Mouse (Mus musculus): ENCODE results near the gene Togaram1.

Togaram1 gene

GRCm38 (mm10) chr12:65048799-65049198 is 83.2 kb downstream of the Togaram1 start:
- DNase-seq (ENCODE audit: low spot score), result no peak

DNA sequence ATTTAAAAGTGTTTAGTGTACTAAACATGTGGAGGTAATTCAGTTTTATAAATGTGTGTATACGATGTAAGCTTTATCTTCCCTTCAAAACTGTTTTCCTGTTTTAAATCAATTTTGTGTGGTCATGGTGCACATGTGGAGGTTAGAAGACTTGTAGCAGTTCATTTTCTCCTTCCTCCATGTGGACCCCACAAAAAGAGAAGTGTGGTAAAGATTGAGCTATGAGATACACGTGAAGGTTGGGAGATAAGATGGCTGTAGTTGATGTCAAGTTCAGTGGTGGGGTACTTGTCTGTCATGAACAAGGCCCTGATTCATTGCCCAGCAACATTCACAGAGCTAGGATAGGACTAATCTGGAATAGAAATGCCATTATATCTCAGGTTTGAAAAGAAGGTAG is 92.6 kb downstream of the Togaram1 start:
- no peak for DNase-seq (ENCODE audit: low spot score)

DNA sequence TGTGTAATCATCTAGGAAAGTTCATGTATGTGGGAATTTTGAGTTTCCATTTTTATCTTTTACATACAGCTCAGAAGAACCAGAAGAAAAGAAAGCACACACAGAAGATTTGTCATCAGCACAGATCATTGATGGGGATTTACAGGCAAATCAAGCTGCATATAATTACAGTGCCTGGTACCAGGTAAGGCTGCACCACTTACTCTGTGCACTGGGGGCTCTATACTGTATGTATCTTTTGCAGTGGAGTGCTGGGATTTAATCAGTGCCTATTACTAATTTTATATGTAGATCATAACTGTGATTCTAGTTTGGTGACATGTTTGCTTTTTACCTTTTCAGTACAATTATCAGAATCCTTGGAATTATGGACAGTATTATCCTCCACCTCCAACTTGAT is 95.5 kb downstream of the Togaram1 start:
- no peak for DNase-seq (ENCODE audit: low spot score)

GRCm38 (mm10) chr12:65065241-65065640 is 99.6 kb downstream of the Togaram1 start:
- no peak for DNase-seq (ENCODE audit: low spot score)

- DNase-seq (ENCODE audit: low spot score), result no peak
These were observed 100.6 kb downstream of the Togaram1 start for GRCm38 (mm10) chr12:65066234-65066633.

- DNase-seq (ENCODE audit: low spot score), result no peak
These were observed 102.8 kb downstream of the Togaram1 start for GRCm38 (mm10) chr12:65068409-65068808.
